Mouse (Mus musculus) embryonic facial prominence, embryonic 10.5 days (tissue): ENCODE measurements around the gene Fer. TPM values are rescaled to one million over a fixed set of nuclear protein-coding genes. Genes with fewer than 3 reads are reported as not detected.

Experiments used
- DNase-seq: peaks from one replicate; pipeline ENCODE4 v3.0.0-alpha.2; 2017; ENCODE audit warnings: low spot score
- H3K27ac ChIP-seq: fragments of 300-500 bp; sonication (generic); replicated peaks from 2 replicates; pipeline ENCODE4 v1.5.1; 2016; ENCODE audit warnings: mild to moderate bottlenecking
- H3K27me3 ChIP-seq: fragments of 300-500 bp; sonication (generic); replicated peaks from 2 replicates; pipeline ENCODE4 v1.6.1; 2016; ENCODE audit warnings: low read depth, mild to moderate bottlenecking; ENCODE audit not compliant: poor library complexity, severe bottlenecking
- H3K36me3 ChIP-seq: fragments of 300-500 bp; sonication (generic); replicated peaks from 2 replicates; pipeline ENCODE4 v1.6.1; 2016; ENCODE audit warnings: mild to moderate bottlenecking, moderate library complexity
- H3K4me1 ChIP-seq: fragments of 300-500 bp; sonication (generic); 2 replicates; pipeline ENCODE4 v1.6.1; 2016
- H3K4me3 ChIP-seq: fragments of 300-500 bp; sonication (generic); 2 replicates; pipeline ENCODE4 v1.5.1; 2016; ENCODE audit warnings: mild to moderate bottlenecking, moderate library complexity
- H3K9me3 ChIP-seq: fragments of 300-500 bp; sonication (generic); 2 replicates; pipeline ENCODE4 v1.6.1; 2016; ENCODE audit warnings: mild to moderate bottlenecking
- WGBS: fragments of 180-500 bp; shearing (Covaris S2); methylation state at CpG from one replicate; pipeline ENCODE4 v1.1.7; 2016; 5-methylcytosine and 5-hydroxymethylcytosine counted together
- polyA plus RNA-seq: library from polyadenylated mRNA; unstranded; fragments of >200 nt; fragmentation: Nextera tagmentation; extraction: Ambion mirVana; gene quantifications from 2 replicates; pipeline ENCODE4 v1.2.1, GENCODE M21; 2016

Fer gene
- 27.2 and 29.2 TPM in 2 replicates for polyA plus RNA-seq

- 1% methylated on average over 41 of the region's 41 CpGs for WGBS
- Histone ChIP-seq H3K27me3 (peaks cover 6% of the 10 kb centered on the region), H3K4me1 (peaks cover 5% of the 10 kb centered on the region), H3K9me3 (no peaks in the 10 kb centered on the region), H3K27ac (peak within 1 kb of the TSS; percentile 92), H3K4me3 (peak within 1 kb of the TSS; percentile 83), H3K36me3 (no peaks in the 10 kb centered on the region)
- DNase-seq = no peak
These were observed at the start of gene Fer for GRCm38 (mm10) chr17:63863012-63863630. Gene Fer, plus strand, starts transcription at chr17:63863062.

- H3K4me3 ChIP-seq = no peak overlapping the region
- DNase-seq = no peak
- H3K27ac ChIP-seq = no peak overlapping the region
- H3K4me1 ChIP-seq = no peaks in the 10 kb centered on the region
- H3K36me3 ChIP-seq = no peaks in the 10 kb centered on the region
- no peaks in the 10 kb centered on the region for H3K9me3 ChIP-seq
- no peaks in the 10 kb centered on the region for H3K27me3 ChIP-seq
- WGBS = 80% methylated on average over 6 of the region's 6 CpGs
These were observed 49.3 kb upstream of the Fer start for GRCm38 (mm10) chr17:63813552-63813951.

GRCm38 (mm10) chr17:63818444-63819027, 44.3 kb upstream of the Fer start:
- DNase-seq = no peak
- Histone ChIP-seq H3K4me1 (no peaks in the 10 kb centered on the region), H3K27ac (no peak overlapping the region), H3K27me3 (no peaks in the 10 kb centered on the region), H3K36me3 (no peaks in the 10 kb centered on the region), H3K9me3 (no peaks in the 10 kb centered on the region), H3K4me3 (no peak overlapping the region)
- WGBS = 87% methylated on average over 10 of the region's 10 CpGs

- Histone ChIP-seq H3K4me3 (no peak overlapping the region), H3K4me1 (no peaks in the 10 kb centered on the region), H3K27me3 (no peaks in the 10 kb centered on the region), H3K9me3 (no peaks in the 10 kb centered on the region), H3K27ac (no peak overlapping the region), H3K36me3 (no peaks in the 10 kb centered on the region)
- WGBS = 92% methylated on average over 4 of the region's 4 CpGs
- DNase-seq = no peak
These were observed 38.7 kb upstream of the Fer start for GRCm38 (mm10) chr17:63824141-63824540.

GRCm38 (mm10) chr17:63826196-63826595, 36.7 kb upstream of the Fer start:
- no peak for DNase-seq
- Histone ChIP-seq H3K4me3 (no peak overlapping the region), H3K9me3 (no peaks in the 10 kb centered on the region), H3K36me3 (no peaks in the 10 kb centered on the region), H3K27me3 (no peaks in the 10 kb centered on the region), H3K4me1 (no peaks in the 10 kb centered on the region), H3K27ac (no peak overlapping the region)
- 86% methylated on average over 8 of the region's 8 CpGs for whole genome bisulfite sequencing

GRCm38 (mm10) chr17:63826767-63827166, 36.1 kb upstream of the Fer start:
- DNase-seq = no peak
- H3K36me3 ChIP-seq = no peaks in the 10 kb centered on the region
- H3K4me1 ChIP-seq = no peaks in the 10 kb centered on the region
- H3K27me3 ChIP-seq = no peaks in the 10 kb centered on the region
- no peaks in the 10 kb centered on the region for H3K9me3 ChIP-seq
- no peak overlapping the region for H3K27ac ChIP-seq
- WGBS = 89% methylated on average over 7 of the region's 7 CpGs
- no peak overlapping the region for H3K4me3 ChIP-seq

- DNase-seq = no peak
- H3K9me3 ChIP-seq = no peaks in the 10 kb centered on the region
- no peaks in the 10 kb centered on the region for H3K36me3 ChIP-seq
- no peak overlapping the region for H3K4me3 ChIP-seq
- H3K4me1 ChIP-seq = no peaks in the 10 kb centered on the region
- 64% methylated on average over 5 of the region's 5 CpGs for WGBS
- no peaks in the 10 kb centered on the region for H3K27me3 ChIP-seq
- no peak overlapping the region for H3K27ac ChIP-seq
These were observed 34.1 kb upstream of the Fer start for GRCm38 (mm10) chr17:63828561-63829332.

- WGBS = 83% methylated on average over 4 of the region's 4 CpGs
- Histone ChIP-seq H3K36me3 (no peaks in the 10 kb centered on the region), H3K27me3 (no peaks in the 10 kb centered on the region), H3K4me3 (no peak overlapping the region), H3K27ac (no peak overlapping the region), H3K4me1 (no peaks in the 10 kb centered on the region), H3K9me3 (no peaks in the 10 kb centered on the region)
- DNase-seq = no peak
These were observed 31.3 kb upstream of the Fer start for GRCm38 (mm10) chr17:63831550-63831949.

GRCm38 (mm10) chr17:63836223-63836622, 26.6 kb upstream of the Fer start:
- Histone ChIP-seq H3K4me1 (no peaks in the 10 kb centered on the region), H3K9me3 (0 out of 2 replicates have a peak, but pooled peaks cover 4% of the 10 kb centered on the region), H3K4me3 (no peak overlapping the region), H3K27ac (no peak overlapping the region), H3K27me3 (no peaks in the 10 kb centered on the region), H3K36me3 (no peaks in the 10 kb centered on the region)
- WGBS = 94% methylated on average over 2 of the region's 2 CpGs
- DNase-seq = no peak

- H3K27me3 ChIP-seq = no peaks in the 10 kb centered on the region
- no peaks in the 10 kb centered on the region for H3K36me3 ChIP-seq
- H3K4me3 ChIP-seq = no peak overlapping the region
- no peak overlapping the region for H3K27ac ChIP-seq
- no peak for DNase-seq
- 0 out of 2 replicates have a peak, but pooled peaks cover 4% of the 10 kb centered on the region for H3K9me3 ChIP-seq
- WGBS = 88% methylated on average over 8 of the region's 8 CpGs
- no peaks in the 10 kb centered on the region for H3K4me1 ChIP-seq
These were observed 26.2 kb upstream of the Fer start for GRCm38 (mm10) chr17:63836641-63837040.

GRCm38 (mm10) chr17:63838144-63838543, 24.7 kb upstream of the Fer start:
- no peaks in the 10 kb centered on the region for H3K27me3 ChIP-seq
- 94% methylated on average over 8 of the region's 8 CpGs for WGBS

GRCm38 (mm10) chr17:63839636-63840269, 23.1 kb upstream of the Fer start:
- DNase-seq = no peak
- no peak overlapping the region for H3K4me3 ChIP-seq
- WGBS = 89% methylated on average over 3 of the region's 3 CpGs

More at GRCm38 (mm10) chr17:63838144-63838543, 24.7 kb upstream of the Fer start:
- DNase-seq = no peak
- no peaks in the 10 kb centered on the region for H3K4me1 ChIP-seq
- no peak overlapping the region for H3K4me3 ChIP-seq
- no peak overlapping the region for H3K27ac ChIP-seq
- no peaks in the 10 kb centered on the region for H3K36me3 ChIP-seq
- H3K9me3 ChIP-seq = 0 out of 2 replicates have a peak, but pooled peaks cover 4% of the 10 kb centered on the region

More at GRCm38 (mm10) chr17:63839636-63840269, 23.1 kb upstream of the Fer start:
- Histone ChIP-seq H3K27ac (no peak overlapping the region), H3K4me1 (no peaks in the 10 kb centered on the region), H3K9me3 (0 out of 2 replicates have a peak, but pooled peaks cover 4% of the 10 kb centered on the region), H3K27me3 (no peaks in the 10 kb centered on the region), H3K36me3 (no peaks in the 10 kb centered on the region)
